Mouse (Mus musculus): ENCODE data around the gene Cd274. TPM values are rescaled to one million over a fixed set of nuclear protein-coding genes. Genes with fewer than 3 reads are reported as not detected.

The Cd274 gene
- polyA plus RNA-seq, 1 experiment from 2014 or later = 0.31 TPM

- ATAC-seq (ENCODE audit: insufficient number of reproducible peaks, low FRiP score, low TSS enrichment, low read depth) = no peak
- no peaks in the 10 kb centered on the region for H3K4me1 ChIP-seq
- no peak overlapping the region for H3K27ac ChIP-seq
- no peaks in the 10 kb centered on the region for H3K36me3 ChIP-seq
- H3K27me3 ChIP-seq = no peaks in the 10 kb centered on the region
- no peak overlapping the region for H3K4me2 ChIP-seq
- no peak overlapping the region for H3K9ac ChIP-seq
- WGBS = 92% methylated on average over 5 of the region's 5 CpGs
- no peak overlapping the region for H3K4me3 ChIP-seq
- H3K9me3 ChIP-seq = no peaks in the 10 kb centered on the region
Observed at GRCm38 (mm10) chr19:29383368-29383767, 16.1 kb downstream of the Cd274 start.

DNA sequence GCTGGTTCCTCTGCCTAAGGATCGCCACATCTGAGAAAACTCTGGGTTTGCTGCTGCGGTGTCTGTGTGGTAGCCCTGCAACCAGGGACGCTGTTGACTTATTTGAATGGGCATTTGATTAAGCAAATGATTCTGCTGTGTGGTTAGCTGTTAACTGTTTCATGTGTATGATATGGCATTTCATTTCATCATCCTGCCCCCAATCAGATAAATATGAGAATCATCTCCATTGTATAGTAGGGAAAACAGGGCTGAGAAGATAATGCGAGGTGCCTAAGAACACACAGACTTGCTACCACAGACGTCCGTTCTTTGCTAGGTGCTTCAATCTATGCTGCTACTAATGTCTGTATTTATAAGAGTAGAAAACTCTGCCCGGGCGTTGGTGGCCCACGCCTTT, 17.2 kb downstream of the Cd274 start:
- Histone ChIP-seq H3K9me3 (no peaks in the 10 kb centered on the region), H3K36me3 (no peaks in the 10 kb centered on the region), H3K4me1 (no peaks in the 10 kb centered on the region), H3K4me2 (no peak overlapping the region), H3K4me3 (no peak overlapping the region), H3K27me3 (no peaks in the 10 kb centered on the region), H3K27ac (no peak overlapping the region), H3K9ac (no peak overlapping the region)
- no peak for ATAC-seq (ENCODE audit: insufficient number of reproducible peaks, low FRiP score, low TSS enrichment, low read depth)
- 81% methylated on average over 9 of the region's 9 CpGs for WGBS

DNA sequence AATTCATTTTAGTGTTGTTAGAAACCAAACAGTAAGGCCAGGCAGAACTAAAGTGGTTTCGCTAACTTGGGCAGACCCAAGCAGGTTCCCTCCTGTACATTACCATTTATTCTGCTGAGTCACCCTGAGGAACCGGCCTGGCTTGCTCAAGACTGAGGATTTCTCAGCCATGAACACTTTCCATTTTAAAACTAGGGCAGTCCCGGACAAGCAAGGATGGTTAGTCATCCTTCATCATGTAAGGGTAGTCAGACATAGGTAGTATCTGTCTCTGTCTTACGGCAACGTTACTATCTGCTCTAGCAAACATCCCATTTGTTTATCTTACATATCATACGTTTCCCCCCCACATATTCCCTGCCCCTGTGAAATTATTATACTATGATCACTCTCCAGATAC, 17.7 kb downstream of the Cd274 start:
- Histone ChIP-seq H3K9ac (no peak overlapping the region), H3K27me3 (no peaks in the 10 kb centered on the region), H3K4me2 (no peak overlapping the region), H3K27ac (no peak overlapping the region), H3K36me3 (no peaks in the 10 kb centered on the region), H3K9me3 (no peaks in the 10 kb centered on the region), H3K4me3 (no peak overlapping the region), H3K4me1 (no peaks in the 10 kb centered on the region)
- 77% methylated on average over 6 of the region's 6 CpGs for WGBS
- ATAC-seq (ENCODE audit: insufficient number of reproducible peaks, low FRiP score, low TSS enrichment, low read depth) = no peak

DNA sequence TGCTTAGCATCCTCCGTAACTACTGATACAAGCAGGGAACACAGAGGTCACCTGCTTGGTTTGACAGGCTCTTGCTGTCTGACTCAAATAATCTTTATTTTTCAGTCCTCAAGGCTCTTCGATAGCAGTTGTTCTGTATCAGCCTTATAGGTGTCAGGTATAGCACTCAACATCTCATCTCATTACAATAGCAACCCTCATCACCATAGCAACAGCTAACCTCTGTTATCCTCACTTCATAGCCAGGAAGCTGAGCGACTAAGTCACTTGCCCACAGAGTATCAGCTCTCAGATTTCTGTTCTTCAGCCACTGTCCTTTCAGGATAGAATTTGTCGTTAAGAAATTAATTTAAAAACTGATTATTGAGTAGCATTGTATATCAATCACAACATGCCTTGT, 18.6 kb downstream of the Cd274 start:
- Histone ChIP-seq H3K9ac (no peak overlapping the region), H3K36me3 (no peaks in the 10 kb centered on the region), H3K27me3 (no peaks in the 10 kb centered on the region), H3K4me2 (no peak overlapping the region), H3K27ac (no peak overlapping the region), H3K9me3 (no peaks in the 10 kb centered on the region), H3K4me1 (no peaks in the 10 kb centered on the region), H3K4me3 (no peak overlapping the region)
- ATAC-seq (ENCODE audit: insufficient number of reproducible peaks, low FRiP score, low TSS enrichment, low read depth) = no peak
- WGBS = 80% methylated on average over 4 of the region's 4 CpGs

DNA sequence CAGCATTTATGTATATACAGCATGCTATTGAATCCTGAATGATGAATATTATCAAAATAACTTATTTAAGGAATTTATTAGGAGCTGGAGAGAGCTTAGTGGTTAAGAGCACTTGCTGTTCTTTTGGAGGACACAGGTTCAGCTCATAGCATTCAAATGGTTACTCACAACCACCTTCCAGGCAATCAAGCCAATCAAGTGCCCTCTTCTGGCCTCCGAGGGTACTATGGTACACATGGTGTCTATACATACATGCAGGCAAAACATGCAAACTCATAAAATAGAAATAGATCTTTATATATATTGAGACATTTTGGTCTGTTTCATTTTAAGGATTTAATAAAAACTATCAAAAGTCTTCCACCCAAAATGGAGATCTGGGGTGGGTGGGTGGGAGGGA, 21.6 kb downstream of the Cd274 start:
- Histone ChIP-seq H3K27me3 (no peaks in the 10 kb centered on the region), H3K9ac (no peak overlapping the region), H3K4me3 (no peak overlapping the region), H3K4me1 (no peaks in the 10 kb centered on the region), H3K27ac (no peak overlapping the region), H3K9me3 (no peaks in the 10 kb centered on the region), H3K4me2 (no peak overlapping the region), H3K36me3 (no peaks in the 10 kb centered on the region)
- WGBS = 94% methylated on average over 1 of the region's 1 CpGs
- no peak for ATAC-seq (ENCODE audit: insufficient number of reproducible peaks, low FRiP score, low TSS enrichment, low read depth)

DNA sequence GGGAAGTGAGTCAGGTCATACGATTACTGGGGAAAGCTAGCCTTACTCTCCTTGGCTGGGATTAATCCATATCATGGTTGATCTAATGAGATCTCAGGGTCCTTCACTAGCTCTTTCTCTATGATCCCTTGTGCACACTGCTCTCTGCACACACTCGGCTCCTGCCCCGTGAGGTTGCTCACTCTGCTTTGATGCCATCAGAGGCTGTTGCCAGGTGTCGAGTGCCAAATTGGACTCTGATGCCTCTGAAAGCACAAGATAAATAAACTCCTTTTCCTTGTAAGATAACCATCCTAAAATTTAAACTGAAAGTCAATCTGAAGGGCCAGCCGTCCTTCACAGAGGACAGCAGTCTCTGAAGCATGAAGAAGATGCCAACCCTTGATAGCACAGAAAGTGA, 23.2 kb downstream of the Cd274 start:
- Histone ChIP-seq H3K27me3 (no peaks in the 10 kb centered on the region), H3K4me2 (no peak overlapping the region), H3K9me3 (no peaks in the 10 kb centered on the region), H3K4me1 (no peaks in the 10 kb centered on the region), H3K27ac (no peak overlapping the region), H3K36me3 (no peaks in the 10 kb centered on the region), H3K9ac (no peak overlapping the region), H3K4me3 (no peak overlapping the region)
- 76% methylated on average over 5 of the region's 5 CpGs for WGBS
- no peak for ATAC-seq (ENCODE audit: insufficient number of reproducible peaks, low FRiP score, low TSS enrichment, low read depth)

GRCm38 (mm10) chr19:29391279-29391678, 24.0 kb downstream of the Cd274 start:
- H3K4me1 ChIP-seq = no peaks in the 10 kb centered on the region
- H3K4me2 ChIP-seq = no peak overlapping the region
- H3K9me3 ChIP-seq = no peaks in the 10 kb centered on the region
- no peak overlapping the region for H3K4me3 ChIP-seq
- no peak overlapping the region for H3K9ac ChIP-seq
- no peaks in the 10 kb centered on the region for H3K27me3 ChIP-seq
- WGBS = 68% methylated on average over 4 of the region's 4 CpGs
- no peak for ATAC-seq (ENCODE audit: insufficient number of reproducible peaks, low FRiP score, low TSS enrichment, low read depth)
- no peaks in the 10 kb centered on the region for H3K36me3 ChIP-seq
- no peak overlapping the region for H3K27ac ChIP-seq

DNA sequence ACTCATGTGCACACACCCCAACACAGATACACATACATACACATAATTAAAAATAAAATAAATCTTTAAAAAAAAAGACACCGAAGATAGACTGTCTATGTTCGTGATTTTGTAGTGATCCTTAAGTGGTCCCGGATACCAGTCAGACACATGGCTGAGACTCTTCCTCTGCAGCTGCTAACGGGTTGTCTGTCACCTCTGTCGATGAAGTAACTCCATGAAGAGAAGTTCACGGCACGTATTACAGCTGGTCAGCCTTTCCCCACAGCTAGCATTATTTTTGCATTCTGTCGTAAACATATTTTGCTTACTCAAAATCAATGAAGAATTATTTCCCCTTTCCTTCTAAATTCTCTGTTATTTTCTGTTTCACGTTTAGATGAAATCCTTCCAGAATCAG, 26.1 kb downstream of the Cd274 start:
- ATAC-seq (ENCODE audit: insufficient number of reproducible peaks, low FRiP score, low TSS enrichment, low read depth) = no peak
- no peaks in the 10 kb centered on the region for H3K36me3 ChIP-seq
- no peak overlapping the region for H3K4me3 ChIP-seq
- H3K27me3 ChIP-seq = no peaks in the 10 kb centered on the region
- H3K9me3 ChIP-seq = no peaks in the 10 kb centered on the region
- no peaks in the 10 kb centered on the region for H3K4me1 ChIP-seq
- no peak overlapping the region for H3K27ac ChIP-seq
- WGBS = 84% methylated on average over 9 of the region's 9 CpGs
- H3K9ac ChIP-seq = no peak overlapping the region
- H3K4me2 ChIP-seq = no peak overlapping the region

GRCm38 (mm10) chr19:29394721-29395120, 27.5 kb downstream of the Cd274 start:
- H3K27me3 ChIP-seq = no peaks in the 10 kb centered on the region
- ATAC-seq (ENCODE audit: insufficient number of reproducible peaks, low FRiP score, low TSS enrichment, low read depth) = no peak
- H3K4me3 ChIP-seq = no peak overlapping the region
- no peak overlapping the region for H3K9ac ChIP-seq
- WGBS = 94% methylated on average over 2 of the region's 2 CpGs
- H3K9me3 ChIP-seq = no peaks in the 10 kb centered on the region
- H3K36me3 ChIP-seq = no peaks in the 10 kb centered on the region
- no peaks in the 10 kb centered on the region for H3K4me1 ChIP-seq
- no peak overlapping the region for H3K27ac ChIP-seq
- no peak overlapping the region for H3K4me2 ChIP-seq

DNA sequence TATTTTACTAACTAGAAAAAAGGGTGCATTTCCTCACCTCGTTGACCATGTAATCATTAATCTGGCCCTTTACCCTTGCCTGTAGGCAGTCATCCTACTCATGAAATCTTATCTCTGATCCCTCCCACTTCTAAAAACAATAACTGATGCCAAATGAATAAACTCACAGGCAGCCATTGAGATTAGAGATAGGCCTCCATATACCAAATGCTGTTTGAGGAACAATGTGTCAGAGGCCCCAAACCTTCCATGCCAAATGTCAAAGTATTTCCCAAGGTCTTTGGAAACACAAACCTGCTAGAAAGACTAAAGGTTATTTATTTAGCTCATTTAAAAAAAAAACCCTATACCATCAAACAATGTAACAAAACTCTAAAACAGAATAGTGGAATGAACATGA, 29.1 kb downstream of the Cd274 start:
- Histone ChIP-seq H3K27ac (no peak overlapping the region), H3K9me3 (no peaks in the 10 kb centered on the region), H3K36me3 (no peaks in the 10 kb centered on the region), H3K4me1 (no peaks in the 10 kb centered on the region), H3K4me2 (no peak overlapping the region), H3K27me3 (no peaks in the 10 kb centered on the region), H3K9ac (no peak overlapping the region), H3K4me3 (no peak overlapping the region)
- WGBS = 49% methylated on average over 1 of the region's 1 CpGs
- no peak for ATAC-seq (ENCODE audit: insufficient number of reproducible peaks, low FRiP score, low TSS enrichment, low read depth)

DNA sequence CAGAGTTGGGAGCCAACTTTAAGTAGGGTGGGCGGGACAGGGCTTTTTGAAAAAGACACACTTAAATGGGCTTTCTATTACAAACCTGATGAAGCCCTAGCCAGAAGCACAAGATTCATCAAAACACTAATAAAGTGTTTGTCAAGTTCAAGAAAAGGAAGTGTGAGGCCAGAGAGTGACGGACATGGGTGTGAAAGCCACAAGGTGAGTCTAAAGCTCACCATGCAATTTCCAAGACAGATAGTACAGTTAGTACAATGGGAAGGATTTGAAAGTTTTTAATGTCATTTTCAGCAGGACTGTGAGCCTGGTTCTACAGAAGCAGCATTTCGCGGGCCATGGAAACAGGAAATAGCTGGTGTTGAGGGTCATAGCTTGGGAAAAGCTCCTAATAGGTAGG, 32.5 kb downstream of the Cd274 start:
- H3K9me3 ChIP-seq = no peaks in the 10 kb centered on the region
- no peak overlapping the region for H3K27ac ChIP-seq
- no peak overlapping the region for H3K4me3 ChIP-seq
- H3K4me2 ChIP-seq = no peak overlapping the region
- no peak overlapping the region for H3K9ac ChIP-seq
- 92% methylated on average over 4 of the region's 4 CpGs for WGBS
- peaks cover 4% of the 10 kb centered on the region for H3K4me1 ChIP-seq
- no peaks in the 10 kb centered on the region for H3K27me3 ChIP-seq
- no peaks in the 10 kb centered on the region for H3K36me3 ChIP-seq
- no peak for ATAC-seq (ENCODE audit: insufficient number of reproducible peaks, low FRiP score, low TSS enrichment, low read depth)

- H3K4me1 ChIP-seq = peaks cover 4% of the 10 kb centered on the region
- no peak overlapping the region for H3K27ac ChIP-seq
- H3K36me3 ChIP-seq = no peaks in the 10 kb centered on the region
- ATAC-seq (ENCODE audit: insufficient number of reproducible peaks, low FRiP score, low TSS enrichment, low read depth) = no peak
- no peak overlapping the region for H3K9ac ChIP-seq
- no peak overlapping the region for H3K4me2 ChIP-seq
- no peaks in the 10 kb centered on the region for H3K9me3 ChIP-seq
- H3K27me3 ChIP-seq = no peaks in the 10 kb centered on the region
- 82% methylated on average over 3 of the region's 3 CpGs for WGBS
- H3K4me3 ChIP-seq = no peak overlapping the region
Observed at GRCm38 (mm10) chr19:29400466-29400865, 33.2 kb downstream of the Cd274 start.

GRCm38 (mm10) chr19:29402621-29403020, 35.4 kb downstream of the Cd274 start:
- 93% methylated on average over 4 of the region's 4 CpGs for WGBS
- Histone ChIP-seq H3K4me3 (no peak overlapping the region), H3K36me3 (no peaks in the 10 kb centered on the region), H3K4me1 (peaks cover 11% of the 10 kb centered on the region), H3K4me2 (no peak overlapping the region), H3K27me3 (no peaks in the 10 kb centered on the region), H3K27ac (no peak overlapping the region), H3K9ac (no peak overlapping the region), H3K9me3 (no peaks in the 10 kb centered on the region)
- ATAC-seq (ENCODE audit: insufficient number of reproducible peaks, low FRiP score, low TSS enrichment, low read depth) = no peak

All from limb, embryonic 15.5 days (tissue).